Mouse (Mus musculus): Measurements from ENCODE around the gene Lsamp. TPM values are rescaled to one million over a fixed set of nuclear protein-coding genes. Genes with fewer than 3 reads are reported as not detected.

Gene Lsamp
- total and polyA plus RNA-seq, 3 experiments: not detected

GRCm38 (mm10) chr16:40942266-40942665 is 958.1 kb downstream of the Lsamp start:
- dilution Hi-C loops (cut with MboI; ENCODE audit: extremely low pct_ligation_motif_present, extremely low pct_unique_long_range_greater_than_20kb, low sequenced_read_pairs) (no loop called here), in situ Hi-C loops (cut with MboI; ENCODE audit: low pct_ligation_motif_present, low pct_unique_long_range_greater_than_20kb, low sequenced_read_pairs) (no loop called here)
- Histone ChIP-seq H3K4me1 (ENCODE audit: control insufficient read depth in 1 of 2, insufficient read depth in 2 of 2) (no peaks in the 10 kb centered on the region), H3K4me3 (replicated peaks in 1 of 3; ENCODE audit: low read depth in 2 of 3, low read length in 2 of 3, poor library complexity in 1 of 3) (no peak overlapping the region), H3K27me3 (replicated peaks) (no peaks in the 10 kb centered on the region), H3K27ac (ENCODE audit: insufficient read depth, low read depth) (no peak overlapping the region), H3K36me3 (replicated peaks in 1 of 2; ENCODE audit: control insufficient read depth in 1 of 2, insufficient read depth in 1 of 2, low read length in 1 of 2) (no peaks in the 10 kb centered on the region), H3K9ac (ENCODE audit: insufficient read depth, low read depth) (no peak overlapping the region), H3K79me2 (replicated peaks; ENCODE audit: control insufficient read depth, extremely low read depth, insufficient read depth, poor library complexity, severe bottlenecking) (no peaks in the 10 kb centered on the region), H3K9me3 (replicated peaks; ENCODE audit: low read length) (peaks cover 54% of the 10 kb centered on the region), H3K4me2 (ENCODE audit: insufficient read depth, low read depth, poor library complexity, severe bottlenecking) (no peak overlapping the region)
- no peak for DNase-seq (ENCODE audit: extremely low read depth)
- TF ChIP-seq CHD1 (IDR thresholded peaks at IDR 0.05; ENCODE audit: low read depth, low read length): no peak
- TF ChIP-seq ZC3H11A (IDR thresholded peaks at IDR 0.05; ENCODE audit: low read depth, low read length): no peak
- TF ChIP-seq RCOR1 (conservative IDR thresholded peaks at IDR 0.05; ENCODE audit: low read depth, low read length): no peak
- no peak for TF ChIP-seq MEF2A (IDR thresholded peaks at IDR 0.05; ENCODE audit: borderline replicate concordance, low read depth, low read length)
- no peak for TF ChIP-seq MAFK (IDR thresholded peaks at IDR 0.05; ENCODE audit: insufficient replicate concordance, low read length)
- TF ChIP-seq UBTF (IDR thresholded peaks at IDR 0.05; ENCODE audit: low read depth, low read length): no peak
- no peak for TF ChIP-seq HCFC1 (IDR thresholded peaks at IDR 0.05; ENCODE audit: low read depth, low read length)
- TF ChIP-seq JUND (conservative IDR thresholded peaks at IDR 0.05; ENCODE audit: low read depth, low read length): no peak
- TF ChIP-seq SMC3 (IDR thresholded peaks at IDR 0.05; ENCODE audit: low read depth, low read length): no peak

GRCm38 (mm10) chr16:40945834-40946233 is 961.7 kb downstream of the Lsamp start:
- Histone ChIP-seq H3K36me3 (replicated peaks in 1 of 2; ENCODE audit: control insufficient read depth in 1 of 2, insufficient read depth in 1 of 2, low read length in 1 of 2) (no peaks in the 10 kb centered on the region), H3K4me3 (replicated peaks in 1 of 3; ENCODE audit: low read depth in 2 of 3, low read length in 2 of 3, poor library complexity in 1 of 3) (no peak overlapping the region), H3K9me3 (replicated peaks; ENCODE audit: low read length) (peaks cover 48% of the 10 kb centered on the region), H3K4me1 (ENCODE audit: control insufficient read depth in 1 of 2, insufficient read depth in 2 of 2) (no peaks in the 10 kb centered on the region), H3K4me2 (ENCODE audit: insufficient read depth, low read depth, poor library complexity, severe bottlenecking) (no peak overlapping the region; the same call in 1 of the 2 replicates), H3K27me3 (replicated peaks) (no peaks in the 10 kb centered on the region), H3K79me2 (replicated peaks; ENCODE audit: control insufficient read depth, extremely low read depth, insufficient read depth, poor library complexity, severe bottlenecking) (no peaks in the 10 kb centered on the region), H3K9ac (ENCODE audit: insufficient read depth, low read depth) (no peak overlapping the region), H3K27ac (ENCODE audit: insufficient read depth, low read depth) (no peak overlapping the region)
- in situ Hi-C loops (cut with MboI; ENCODE audit: low pct_ligation_motif_present, low pct_unique_long_range_greater_than_20kb, low sequenced_read_pairs): no loop called here
- TF ChIP-seq ZC3H11A (IDR thresholded peaks at IDR 0.05; ENCODE audit: low read depth, low read length): no peak
- TF ChIP-seq ZNF384 (IDR thresholded peaks at IDR 0.05; ENCODE audit: low read depth, low read length): no peak
- no peak for TF ChIP-seq HCFC1 (IDR thresholded peaks at IDR 0.05; ENCODE audit: low read depth, low read length)
- TF ChIP-seq ZMIZ1 (IDR thresholded peaks at IDR 0.05; ENCODE audit: low read depth, low read length): no peak
- no peak for TF ChIP-seq SIN3A (IDR thresholded peaks at IDR 0.05; ENCODE audit: low read length)
- TF ChIP-seq ETS1 (conservative IDR thresholded peaks at IDR 0.05; ENCODE audit: low read depth, low read length): no peak
- no peak for TF ChIP-seq JUND (conservative IDR thresholded peaks at IDR 0.05; ENCODE audit: low read depth, low read length)
- no peak for TF ChIP-seq CTCF (conservative IDR thresholded peaks at IDR 0.05 in 1 of 2, IDR thresholded peaks at IDR 0.05 in 1 of 2; ENCODE audit: low read depth in 2 of 2, low read length in 2 of 2)
- dilution Hi-C loops (cut with MboI; ENCODE audit: extremely low pct_ligation_motif_present, extremely low pct_unique_long_range_greater_than_20kb, low sequenced_read_pairs): no loop called here
- DNase-seq (ENCODE audit: extremely low read depth): no peak

- Histone ChIP-seq H3K36me3 (replicated peaks in 1 of 2; ENCODE audit: control insufficient read depth in 1 of 2, insufficient read depth in 1 of 2, low read length in 1 of 2) (no peaks in the 10 kb centered on the region), H3K4me3 (replicated peaks in 1 of 3; ENCODE audit: low read depth in 2 of 3, low read length in 2 of 3, poor library complexity in 1 of 3) (no peak overlapping the region), H3K4me2 (ENCODE audit: insufficient read depth, low read depth, poor library complexity, severe bottlenecking) (no peak overlapping the region), H3K27ac (ENCODE audit: insufficient read depth, low read depth) (no peak overlapping the region), H3K9me3 (replicated peaks; ENCODE audit: low read length) (peaks cover 35% of the 10 kb centered on the region), H3K4me1 (ENCODE audit: control insufficient read depth in 1 of 2, insufficient read depth in 2 of 2) (no peaks in the 10 kb centered on the region), H3K9ac (ENCODE audit: insufficient read depth, low read depth) (no peak overlapping the region), H3K79me2 (replicated peaks; ENCODE audit: control insufficient read depth, extremely low read depth, insufficient read depth, poor library complexity, severe bottlenecking) (no peaks in the 10 kb centered on the region), H3K27me3 (replicated peaks) (no peaks in the 10 kb centered on the region)
- TF ChIP-seq EP300 (IDR thresholded peaks at IDR 0.05; ENCODE audit: low read length): no peak
- no peak for TF ChIP-seq MXI1 (IDR thresholded peaks at IDR 0.05; ENCODE audit: low read depth, low read length)
- no peak for TF ChIP-seq POLR2A (IDR thresholded peaks at IDR 0.05; ENCODE audit: low read depth, low read length)
- no peak for TF ChIP-seq JUND (conservative IDR thresholded peaks at IDR 0.05; ENCODE audit: low read depth, low read length)
- no peak for TF ChIP-seq SIN3A (IDR thresholded peaks at IDR 0.05; ENCODE audit: low read length)
- no peak for TF ChIP-seq SMC3 (IDR thresholded peaks at IDR 0.05; ENCODE audit: low read depth, low read length)
- no peak for TF ChIP-seq MAFK (IDR thresholded peaks at IDR 0.05; ENCODE audit: insufficient replicate concordance, low read length)
- TF ChIP-seq JUN (IDR thresholded peaks at IDR 0.05; ENCODE audit: insufficient read depth, low read depth, low read length): no peak
- no peak for TF ChIP-seq ZNF384 (IDR thresholded peaks at IDR 0.05; ENCODE audit: low read depth, low read length)
- TF ChIP-seq CHD2 (IDR thresholded peaks at IDR 0.05; ENCODE audit: low read length): no peak
- TF ChIP-seq USF1 (IDR thresholded peaks at IDR 0.05; ENCODE audit: low read depth, low read length): no peak
- TF ChIP-seq CHD1 (IDR thresholded peaks at IDR 0.05; ENCODE audit: low read depth, low read length): no peak
- TF ChIP-seq MAX (IDR thresholded peaks at IDR 0.05; ENCODE audit: low read length): no peak
- TF ChIP-seq HCFC1 (IDR thresholded peaks at IDR 0.05; ENCODE audit: low read depth, low read length): no peak
- TF ChIP-seq GABPA (IDR thresholded peaks at IDR 0.05; ENCODE audit: insufficient replicate concordance, low read depth, low read length): no peak
- TF ChIP-seq TBP (conservative IDR thresholded peaks at IDR 0.05; ENCODE audit: low read depth, low read length): no peak
- TF ChIP-seq NELFE (IDR thresholded peaks at IDR 0.05; ENCODE audit: low read depth, low read length): no peak
- TF ChIP-seq ZC3H11A (IDR thresholded peaks at IDR 0.05; ENCODE audit: low read depth, low read length): no peak
- no peak for DNase-seq (ENCODE audit: extremely low read depth)
- dilution Hi-C loops (cut with MboI; ENCODE audit: extremely low pct_ligation_motif_present, extremely low pct_unique_long_range_greater_than_20kb, low sequenced_read_pairs) (no loop called here), in situ Hi-C loops (cut with MboI; ENCODE audit: low pct_ligation_motif_present, low pct_unique_long_range_greater_than_20kb, low sequenced_read_pairs) (no loop called here)
These were observed 963.9 kb downstream of the Lsamp start for GRCm38 (mm10) chr16:40948013-40948412.
